Comparison of ENCODE assay signal across 11 mouse cellular contexts in genomic region chr6:88743601-88744291, GRCm38 (mm10). TPM values are rescaled to one million over a fixed set of nuclear protein-coding genes. Genes with fewer than 3 reads are reported as not detected.
A peak's percentile ranks its signal among the peaks of the same experiment; 100 is the strongest.
DNase-seq lines count a peak whose midpoint lies in the region; ATAC-seq and TF ChIP-seq lines count a peak whose summit lies in the region.
"Had no signal": no experiment of that assay in that cellular context is flagged by ENCODE, and none has a peak within 500 bp of the region (broad histone marks: within the 10 kb centered on the region; RNA-seq: fewer than 3 reads in every experiment).

No protein-coding gene starts in this region.

- peaks cover 6% of the 10 kb centered on the region; the same call in 1 of the 2 replicates for H3K4me1 ChIP-seq in lung, embryonic 14.5 days (ENCODE audit: insufficient read depth)
- peaks cover 11% of the 10 kb centered on the region; the same call in 1 of the 2 replicates for H3K4me1 ChIP-seq in hindbrain, embryonic 14.5 days (replicated peaks; ENCODE audit: control insufficient read depth, insufficient read depth, low read length)
- H3K4me1 ChIP-seq in neural tube, embryonic 15.5 days: peaks cover 45% of the 10 kb centered on the region

- H3K9me3 ChIP-seq in lung, embryonic 14.5 days (ENCODE audit: low read depth, low read length): no peaks in the 10 kb centered on the region
- no peaks in the 10 kb centered on the region for H3K9me3 ChIP-seq in hindbrain, embryonic 14.5 days (ENCODE audit: control insufficient read depth, low read length)
- no peaks in the 10 kb centered on the region for H3K9me3 ChIP-seq in neural tube, embryonic 15.5 days (replicated peaks)

- 67% methylated on average over 14 of the region's 14 CpGs for WGBS in lung, embryonic 14.5 days
- WGBS in hindbrain, embryonic 14.5 days: 43% methylated on average over 14 of the region's 14 CpGs
- WGBS in neural tube, embryonic 15.5 days: 32% methylated on average over 14 of the region's 14 CpGs

- no peaks in the 10 kb centered on the region for H3K27me3 ChIP-seq in lung, embryonic 14.5 days (ENCODE audit: insufficient read depth, low read length)
- no peaks in the 10 kb centered on the region for H3K27me3 ChIP-seq in hindbrain, embryonic 14.5 days (ENCODE audit: control insufficient read depth, insufficient read depth, low read length)
- no peaks in the 10 kb centered on the region for H3K27me3 ChIP-seq in neural tube, embryonic 15.5 days (replicated peaks)

- H3K4me2 ChIP-seq in lung, embryonic 14.5 days: no peak overlapping the region
- H3K4me2 ChIP-seq in hindbrain, embryonic 14.5 days (replicated peaks): no peak overlapping the region
- H3K4me2 ChIP-seq in neural tube, embryonic 15.5 days: no peak overlapping the region

- peak; percentile 30 for DNase-seq in embryo, embryonic 11 days
- DNase-seq in embryo, embryonic 10 days (ENCODE audit: low spot score): no peak
- DNase-seq in lung, embryonic 14.5 days: peak; percentile 65
- DNase-seq in lung, postnatal 25 days (ENCODE audit: low spot score): no peak
- DNase-seq in hindbrain, embryonic 14.5 days (ENCODE audit: low spot score): no peak
- no peak for DNase-seq in right cerebral cortex, postnatal 25 days
- DNase-seq: kidney, postnatal 4 days; thymus, postnatal 14 days had no signal

- ATAC-seq in lung, embryonic 14.5 days (ENCODE audit: insufficient read depth): no peak
- peak; percentile 47; the same call in 1 of the 2 replicates for ATAC-seq in hindbrain, embryonic 14.5 days (ENCODE audit: low FRiP score)
- ATAC-seq in neural tube, embryonic 15.5 days (ENCODE audit: low FRiP score): peak; percentile 42
- no peak for ATAC-seq in monocyte, adult 5-6 weeks (replicated peaks; ENCODE audit: insufficient number of reproducible peaks, low FRiP score, low TSS enrichment, poor library complexity, severe bottlenecking)

- peaks cover 9% of the 10 kb centered on the region; the same call in 1 of the 2 replicates for H3K36me3 ChIP-seq in lung, embryonic 14.5 days (ENCODE audit: insufficient read depth)
- no peaks in the 10 kb centered on the region for H3K36me3 ChIP-seq in hindbrain, embryonic 14.5 days (replicated peaks; ENCODE audit: control insufficient read depth, insufficient read depth)
- no peaks in the 10 kb centered on the region for H3K36me3 ChIP-seq in neural tube, embryonic 15.5 days

- H3K4me3 ChIP-seq in lung, embryonic 14.5 days (ENCODE audit: low read depth, low read length): no peak overlapping the region
- no peak overlapping the region for H3K4me3 ChIP-seq in hindbrain, embryonic 14.5 days (replicated peaks; ENCODE audit: low read length)
- no peak overlapping the region for H3K4me3 ChIP-seq in neural tube, embryonic 15.5 days (replicated peaks)
- H3K4me3 ChIP-seq: myocyte had no signal

- TF ChIP-seq CTCF in lung, embryonic 14.5 days (IDR thresholded peaks at IDR 0.05; ENCODE audit: low read depth): no peak

- H3K27ac ChIP-seq in lung, embryonic 14.5 days (ENCODE audit: low read depth): peak overlapping the region; percentile 34; the same call in 1 of the 2 replicates
- H3K27ac ChIP-seq in hindbrain, embryonic 14.5 days: peak overlapping the region; percentile 27
- peak overlapping the region; percentile 70 for H3K27ac ChIP-seq in neural tube, embryonic 15.5 days (replicated peaks)

- no peak overlapping the region for H3K9ac ChIP-seq in lung, embryonic 14.5 days
- H3K9ac ChIP-seq in hindbrain, embryonic 14.5 days: no peak overlapping the region
- H3K9ac ChIP-seq in neural tube, embryonic 15.5 days (replicated peaks): no peak overlapping the region

RNA-seq across cellular contexts. Expression of gene Mgll, which starts 19.5 kb away (rescaled TPM):
- polyA plus RNA-seq in lung, embryonic 14.5 days (2014; fragmentation: Nextera tagmentation; extraction: Ambion mirVana): 71.5 and 72.4 TPM in 2 replicates
- 51.1 and 51.3 TPM in 2 replicates for polyA plus RNA-seq in hindbrain, embryonic 14.5 days (2014; fragmentation: Nextera tagmentation; extraction: Ambion mirVana)
- 72.1 and 74.7 TPM in 2 replicates for polyA plus RNA-seq in neural tube, embryonic 15.5 days (2015; fragmentation: Nextera tagmentation; extraction: Ambion mirVana)
- total RNA-seq in monocyte, adult 5-6 weeks (2017): 1.9 to 3.9 TPM in 2 of 3 replicates, not detected in the other

Comparison
In these comparisons a context has a peak if more than half of its experiments do, and no peak if none do; other contexts are left out.
1. DNase-seq: peak in embryo, embryonic 11 days (single experiment) and lung, embryonic 14.5 days (single experiment); none in embryo, embryonic 10 days (single experiment), lung, postnatal 25 days (single experiment), hindbrain, embryonic 14.5 days (single experiment) and right cerebral cortex, postnatal 25 days (single experiment).
2. ATAC-seq: peak in hindbrain, embryonic 14.5 days (single experiment) and neural tube, embryonic 15.5 days (single experiment); none in lung, embryonic 14.5 days (single experiment) and monocyte, adult 5-6 weeks (single experiment).
3. Peak in every context shown above with its lines, with median percentiles within 50 percentile points of each other: H3K27ac ChIP-seq.